Mouse (Mus musculus): Measurements from ENCODE around the gene Prkcb. TPM values are rescaled to one million over a fixed set of nuclear protein-coding genes. Genes with fewer than 3 reads are reported as not detected.

Prkcb gene
- polyA plus RNA-seq, 1 experiment from 2014 or later = 13.3 TPM

- ATAC-seq (replicated peaks; ENCODE audit: insufficient number of reproducible peaks, low FRiP score, low TSS enrichment) = no peak
Observed at GRCm38 (mm10) chr7:122338055-122338454, 49.5 kb downstream of the Prkcb start.

GRCm38 (mm10) chr7:122339476-122339875 is 50.9 kb downstream of the Prkcb start:
- Histone ChIP-seq H3K27ac (ENCODE audit: low read depth, low read length) (no peak overlapping the region), H3K4me2 (no peak overlapping the region), H3K27me3 (ENCODE audit: control insufficient read depth, insufficient read depth, low read length) (no peaks in the 10 kb centered on the region), H3K4me1 (ENCODE audit: control insufficient read depth, insufficient read depth, low read length) (no peaks in the 10 kb centered on the region), H3K9me3 (replicated peaks; ENCODE audit: control insufficient read depth, low read length) (no peaks in the 10 kb centered on the region), H3K36me3 (ENCODE audit: control insufficient read depth, insufficient read depth, low read length) (no peaks in the 10 kb centered on the region), H3K4me3 (ENCODE audit: low read depth, low read length) (no peak overlapping the region), H3K9ac (ENCODE audit: low read depth, low read length) (no peak overlapping the region)
- 73% methylated on average over 2 of the region's 2 CpGs for WGBS (ENCODE audit: insufficient replicate concordance)
- ATAC-seq (replicated peaks; ENCODE audit: insufficient number of reproducible peaks, low FRiP score, low TSS enrichment) = no peak

More at GRCm38 (mm10) chr7:122338055-122338454, 49.5 kb downstream of the Prkcb start:
- Histone ChIP-seq H3K27ac (ENCODE audit: low read depth, low read length) (no peak overlapping the region), H3K27me3 (ENCODE audit: control insufficient read depth, insufficient read depth, low read length) (no peaks in the 10 kb centered on the region), H3K4me2 (no peak overlapping the region), H3K36me3 (ENCODE audit: control insufficient read depth, insufficient read depth, low read length) (no peaks in the 10 kb centered on the region), H3K4me1 (ENCODE audit: control insufficient read depth, insufficient read depth, low read length) (no peaks in the 10 kb centered on the region), H3K4me3 (ENCODE audit: low read depth, low read length) (no peak overlapping the region), H3K9ac (ENCODE audit: low read depth, low read length) (no peak overlapping the region), H3K9me3 (replicated peaks; ENCODE audit: control insufficient read depth, low read length) (no peaks in the 10 kb centered on the region)
- WGBS (ENCODE audit: insufficient replicate concordance) = 63% methylated on average over 3 of the region's 3 CpGs

GRCm38 (mm10) chr7:122341813-122342212 is 53.3 kb downstream of the Prkcb start:
- H3K9me3 ChIP-seq (replicated peaks; ENCODE audit: control insufficient read depth, low read length) = no peaks in the 10 kb centered on the region
- WGBS (ENCODE audit: insufficient replicate concordance) = 52% methylated on average over 3 of the region's 3 CpGs
- H3K36me3 ChIP-seq (ENCODE audit: control insufficient read depth, insufficient read depth, low read length) = no peaks in the 10 kb centered on the region
- H3K4me3 ChIP-seq (ENCODE audit: low read depth, low read length) = no peak overlapping the region
- no peak overlapping the region for H3K27ac ChIP-seq (ENCODE audit: low read depth, low read length)
- no peak overlapping the region for H3K9ac ChIP-seq (ENCODE audit: low read depth, low read length)
- no peak for ATAC-seq (replicated peaks; ENCODE audit: insufficient number of reproducible peaks, low FRiP score, low TSS enrichment)
- H3K4me1 ChIP-seq (ENCODE audit: control insufficient read depth, insufficient read depth, low read length) = 0 out of 2 replicates have a peak, but pooled peaks cover under 1% of the 10 kb centered on the region
- no peaks in the 10 kb centered on the region for H3K27me3 ChIP-seq (ENCODE audit: control insufficient read depth, insufficient read depth, low read length)
- H3K4me2 ChIP-seq = no peak overlapping the region

GRCm38 (mm10) chr7:122344656-122345055 is 56.1 kb downstream of the Prkcb start:
- Histone ChIP-seq H3K36me3 (ENCODE audit: control insufficient read depth, insufficient read depth, low read length) (no peaks in the 10 kb centered on the region), H3K27me3 (ENCODE audit: control insufficient read depth, insufficient read depth, low read length) (no peaks in the 10 kb centered on the region), H3K4me1 (ENCODE audit: control insufficient read depth, insufficient read depth, low read length) (0 out of 2 replicates have a peak, but pooled peaks cover 4% of the 10 kb centered on the region), H3K4me2 (no peak overlapping the region), H3K9me3 (replicated peaks; ENCODE audit: control insufficient read depth, low read length) (no peaks in the 10 kb centered on the region), H3K9ac (ENCODE audit: low read depth, low read length) (no peak overlapping the region), H3K27ac (ENCODE audit: low read depth, low read length) (no peak overlapping the region), H3K4me3 (ENCODE audit: low read depth, low read length) (no peak overlapping the region)
- WGBS (ENCODE audit: insufficient replicate concordance) = 52% methylated on average over 7 of the region's 7 CpGs
- no peak for ATAC-seq (replicated peaks; ENCODE audit: insufficient number of reproducible peaks, low FRiP score, low TSS enrichment)

- Histone ChIP-seq H3K4me2 (no peak overlapping the region), H3K9ac (ENCODE audit: low read depth, low read length) (no peak overlapping the region), H3K9me3 (replicated peaks; ENCODE audit: control insufficient read depth, low read length) (no peaks in the 10 kb centered on the region), H3K4me1 (ENCODE audit: control insufficient read depth, insufficient read depth, low read length) (0 out of 2 replicates have a peak, but pooled peaks cover 4% of the 10 kb centered on the region), H3K27ac (ENCODE audit: low read depth, low read length) (peak overlapping the region; percentile 12; the same call in 1 of the 2 replicates), H3K27me3 (ENCODE audit: control insufficient read depth, insufficient read depth, low read length) (no peaks in the 10 kb centered on the region), H3K36me3 (ENCODE audit: control insufficient read depth, insufficient read depth, low read length) (no peaks in the 10 kb centered on the region), H3K4me3 (ENCODE audit: low read depth, low read length) (no peak overlapping the region)
- ATAC-seq (replicated peaks; ENCODE audit: insufficient number of reproducible peaks, low FRiP score, low TSS enrichment) = no peak
- WGBS (ENCODE audit: insufficient replicate concordance) = 56% methylated on average over 14 of the region's 14 CpGs
Observed at GRCm38 (mm10) chr7:122346251-122347242, 58.0 kb downstream of the Prkcb start.

- Histone ChIP-seq H3K36me3 (ENCODE audit: control insufficient read depth, insufficient read depth, low read length) (no peaks in the 10 kb centered on the region), H3K9me3 (replicated peaks; ENCODE audit: control insufficient read depth, low read length) (no peaks in the 10 kb centered on the region), H3K9ac (ENCODE audit: low read depth, low read length) (no peak overlapping the region), H3K4me3 (ENCODE audit: low read depth, low read length) (no peak overlapping the region), H3K27ac (ENCODE audit: low read depth, low read length) (0 out of 2 replicates have a peak overlapping the region, but pooled peaks have one; percentile 12), H3K27me3 (ENCODE audit: control insufficient read depth, insufficient read depth, low read length) (no peaks in the 10 kb centered on the region), H3K4me1 (ENCODE audit: control insufficient read depth, insufficient read depth, low read length) (0 out of 2 replicates have a peak, but pooled peaks cover 4% of the 10 kb centered on the region), H3K4me2 (no peak overlapping the region)
- WGBS (ENCODE audit: insufficient replicate concordance) = 70% methylated on average over 3 of the region's 3 CpGs
- ATAC-seq (replicated peaks; ENCODE audit: insufficient number of reproducible peaks, low FRiP score, low TSS enrichment) = no peak
Observed at GRCm38 (mm10) chr7:122347433-122347832, 58.9 kb downstream of the Prkcb start.

- Histone ChIP-seq H3K4me3 (ENCODE audit: low read depth, low read length) (no peak overlapping the region), H3K4me2 (no peak overlapping the region), H3K9me3 (replicated peaks; ENCODE audit: control insufficient read depth, low read length) (no peaks in the 10 kb centered on the region), H3K27ac (ENCODE audit: low read depth, low read length) (no peak overlapping the region), H3K27me3 (ENCODE audit: control insufficient read depth, insufficient read depth, low read length) (no peaks in the 10 kb centered on the region), H3K4me1 (ENCODE audit: control insufficient read depth, insufficient read depth, low read length) (0 out of 2 replicates have a peak, but pooled peaks cover 4% of the 10 kb centered on the region), H3K9ac (ENCODE audit: low read depth, low read length) (no peak overlapping the region), H3K36me3 (ENCODE audit: control insufficient read depth, insufficient read depth, low read length) (no peaks in the 10 kb centered on the region)
- WGBS (ENCODE audit: insufficient replicate concordance) = 78% methylated on average over 5 of the region's 5 CpGs
- ATAC-seq (replicated peaks; ENCODE audit: insufficient number of reproducible peaks, low FRiP score, low TSS enrichment) = no peak
Observed at GRCm38 (mm10) chr7:122349961-122350360, 61.4 kb downstream of the Prkcb start.

GRCm38 (mm10) chr7:122350741-122351140 is 62.2 kb downstream of the Prkcb start:
- H3K27ac ChIP-seq (ENCODE audit: low read depth, low read length) = no peak overlapping the region
- H3K9ac ChIP-seq (ENCODE audit: low read depth, low read length) = no peak overlapping the region
- no peaks in the 10 kb centered on the region for H3K9me3 ChIP-seq (replicated peaks; ENCODE audit: control insufficient read depth, low read length)
- H3K36me3 ChIP-seq (ENCODE audit: control insufficient read depth, insufficient read depth, low read length) = no peaks in the 10 kb centered on the region
- 71% methylated on average over 2 of the region's 2 CpGs for WGBS (ENCODE audit: insufficient replicate concordance)
- 0 out of 2 replicates have a peak, but pooled peaks cover 4% of the 10 kb centered on the region for H3K4me1 ChIP-seq (ENCODE audit: control insufficient read depth, insufficient read depth, low read length)
- no peak for ATAC-seq (replicated peaks; ENCODE audit: insufficient number of reproducible peaks, low FRiP score, low TSS enrichment)
- no peak overlapping the region for H3K4me2 ChIP-seq
- no peak overlapping the region for H3K4me3 ChIP-seq (ENCODE audit: low read depth, low read length)
- H3K27me3 ChIP-seq (ENCODE audit: control insufficient read depth, insufficient read depth, low read length) = no peaks in the 10 kb centered on the region

Measured in heart, embryonic 11.5 days (tissue).